Mouse (Mus musculus) gastrocnemius, adult 18-20 months (tissue): ENCODE measurements around the gene Zfp106. TPM values are rescaled to one million over a fixed set of nuclear protein-coding genes. Genes with fewer than 3 reads are reported as not detected.
A peak's percentile ranks its signal among the peaks of the same experiment; 100 is the strongest.
"Not testable (repeated sequence)": the region's sequence is repeated elsewhere in the genome, so short reads cannot be mapped to it uniquely, and the experiment has no call there.

Experiments used
- DNase-seq: peaks from one replicate; pipeline ENCODE4 v3.0.0; 2021; ENCODE audit warnings: low spot score
- long read RNA-seq, 2 experiments: library from polyadenylated mRNA; stranded (forward); transcript quantifications; one replicate each; pipeline ENCODE4 v2.0.0; 2021
- total RNA-seq, 2 experiments: library from RNA; stranded (reverse); gene quantifications; 2 replicates each; pipeline ENCODE4 v1.2.3; 2021

The Zfp106 gene
- 100 to 1,000 TPM; 690 to 739 TPM for total RNA-seq
- long read RNA-seq, experiment 1, full-length matches to known transcripts = 86 of 491 reads
- long read RNA-seq, experiment 1, partial matches to known transcripts = 121 of 491 reads
- long read RNA-seq, experiment 1, other reads (novel, unspliced or antisense) = 284 of 491 reads
- long read RNA-seq, experiment 2, full-length matches to known transcripts = 81 of 493 reads
- long read RNA-seq, experiment 2, partial matches to known transcripts = 100 of 493 reads
- long read RNA-seq, experiment 2, other reads (novel, unspliced or antisense) = 312 of 493 reads

GRCm38 (mm10) chr2:120563235-120563990 lies at the start of gene Zfp106:
TSS of gene Zfp106 (minus strand) at chr2:120563843.
- DNase-seq = peak; percentile 90

GRCm38 (mm10) chr2:120608830-120609723 lies 45.4 kb upstream of the Zfp106 start, which contains the start of the genes Haus2 and Lrrc57:
TSS of gene Haus2 (plus strand) at chr2:120609383.
TSS of gene Lrrc57 (minus strand) at chr2:120609520.
- DNase-seq = peak; percentile 88

GRCm38 (mm10) chr2:120606021-120606690 lies 42.5 kb upstream of the Zfp106 start:
- no peak for DNase-seq

GRCm38 (mm10) chr2:120599506-120599905 lies 35.9 kb upstream of the Zfp106 start:
- DNase-seq = no peak

GRCm38 (mm10) chr2:120597734-120598133 lies 34.1 kb upstream of the Zfp106 start:
- no peak for DNase-seq

- DNase-seq = no peak
These were observed 28.6 kb upstream of the Zfp106 start for GRCm38 (mm10) chr2:120592227-120592626.

GRCm38 (mm10) chr2:120589759-120590158 lies 26.1 kb upstream of the Zfp106 start:
- DNase-seq = no peak

GRCm38 (mm10) chr2:120578286-120578685 lies 14.6 kb upstream of the Zfp106 start:
- DNase-seq = no peak

GRCm38 (mm10) chr2:120577799-120578198 lies 14.2 kb upstream of the Zfp106 start:
- DNase-seq = no peak

GRCm38 (mm10) chr2:120575978-120576377 lies 12.3 kb upstream of the Zfp106 start:
- DNase-seq = no peak

GRCm38 (mm10) chr2:120575121-120575520 lies 11.5 kb upstream of the Zfp106 start:
- DNase-seq = no peak

GRCm38 (mm10) chr2:120572161-120572560 lies 8.5 kb upstream of the Zfp106 start:
- not testable (repeated sequence) for DNase-seq

GRCm38 (mm10) chr2:120571081-120571480 lies 7.4 kb upstream of the Zfp106 start:
- no peak for DNase-seq

- DNase-seq = no peak
These were observed 4.2 kb upstream of the Zfp106 start for GRCm38 (mm10) chr2:120567798-120568320.

GRCm38 (mm10) chr2:120566886-120567797 lies 3.5 kb upstream of the Zfp106 start, which contains the start of gene Snap23:
TSS of gene Snap23 (plus strand) at chr2:120567671.
- peak; percentile 94 for DNase-seq

GRCm38 (mm10) chr2:120565363-120565762 lies 1.7 kb upstream of the Zfp106 start:
- no peak for DNase-seq

- not testable (repeated sequence) for DNase-seq
These were observed 1.0 kb upstream of the Zfp106 start for GRCm38 (mm10) chr2:120564548-120565188.

- no peak for DNase-seq
These were observed 796 bp downstream of the Zfp106 start for GRCm38 (mm10) chr2:120562859-120563234.

GRCm38 (mm10) chr2:120561524-120561923 lies 2.1 kb downstream of the Zfp106 start:
- no peak for DNase-seq
